Mouse (Mus musculus) spleen, embryonic (tissue): ENCODE measurements around the gene Tcp11.

Experiments
- CTCF ChIA-PET: fragments of 350-600 bp; sonication (Branson Sonifier 250); formaldehyde crosslinking; loops from one replicate; lab custom pipeline; 2022; lab: Charles Lee

Tcp11 gene

DNA sequence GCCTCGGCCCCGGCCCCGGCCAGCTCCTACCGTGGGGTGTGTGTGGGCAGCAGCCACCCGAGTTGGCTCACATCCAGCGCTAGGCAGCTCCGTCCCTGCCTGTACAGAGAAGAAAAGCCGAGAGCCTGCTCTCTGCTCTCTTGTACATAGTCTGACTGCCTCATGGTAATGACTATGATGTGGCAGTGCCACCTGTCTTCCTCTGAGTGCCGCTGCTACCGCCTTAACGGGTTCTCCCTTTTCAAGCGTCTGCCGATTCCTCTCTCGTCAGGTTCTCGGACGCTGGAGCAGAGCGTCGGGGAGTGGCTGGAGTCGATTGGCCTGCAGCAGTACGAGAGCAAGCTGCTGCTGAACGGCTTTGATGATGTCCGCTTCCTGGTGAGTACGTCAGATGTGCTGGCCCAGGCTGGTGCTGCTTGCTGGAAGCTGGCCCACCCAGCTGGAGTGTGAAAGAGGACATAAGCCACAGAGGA is 38.1 kb downstream of the Tcp11 start:
- CTCF ChIA-PET = interaction anchor here (0.5 kb wide), 1 partner anchor 106 kb away, joined by 7 read pairs; no protein-coding TSS in a partner anchor

- CTCF ChIA-PET = no interaction called here
These were observed 39.1 kb downstream of the Tcp11 start for GRCm38 (mm10) chr17:28041298-28041697.

DNA sequence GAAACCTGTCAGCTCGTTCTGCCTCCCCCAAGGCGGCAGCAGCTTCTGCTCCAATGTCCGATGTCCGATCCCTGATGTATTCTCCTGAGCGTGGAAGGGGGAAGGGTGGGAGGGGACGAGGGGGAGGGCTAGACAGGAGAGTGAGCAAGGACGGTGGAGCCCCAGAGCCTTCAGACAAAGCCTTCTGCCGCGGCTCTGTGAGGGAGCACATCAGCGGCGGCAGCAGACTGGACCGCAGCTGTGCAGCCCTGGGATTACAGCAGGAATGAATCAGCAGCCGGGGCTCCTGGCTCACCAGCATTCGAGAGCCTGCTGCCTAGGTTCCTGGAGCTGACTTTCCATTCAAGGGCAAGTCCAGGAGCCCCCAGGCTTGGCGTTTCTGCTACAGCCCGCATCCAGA is 39.8 kb downstream of the Tcp11 start:
- CTCF ChIA-PET = interaction anchor here (0.5 to 0.7 kb wide), 2 partner anchors 10 to 555 kb away, joined by 3 read pairs; no protein-coding TSS in a partner anchor

DNA sequence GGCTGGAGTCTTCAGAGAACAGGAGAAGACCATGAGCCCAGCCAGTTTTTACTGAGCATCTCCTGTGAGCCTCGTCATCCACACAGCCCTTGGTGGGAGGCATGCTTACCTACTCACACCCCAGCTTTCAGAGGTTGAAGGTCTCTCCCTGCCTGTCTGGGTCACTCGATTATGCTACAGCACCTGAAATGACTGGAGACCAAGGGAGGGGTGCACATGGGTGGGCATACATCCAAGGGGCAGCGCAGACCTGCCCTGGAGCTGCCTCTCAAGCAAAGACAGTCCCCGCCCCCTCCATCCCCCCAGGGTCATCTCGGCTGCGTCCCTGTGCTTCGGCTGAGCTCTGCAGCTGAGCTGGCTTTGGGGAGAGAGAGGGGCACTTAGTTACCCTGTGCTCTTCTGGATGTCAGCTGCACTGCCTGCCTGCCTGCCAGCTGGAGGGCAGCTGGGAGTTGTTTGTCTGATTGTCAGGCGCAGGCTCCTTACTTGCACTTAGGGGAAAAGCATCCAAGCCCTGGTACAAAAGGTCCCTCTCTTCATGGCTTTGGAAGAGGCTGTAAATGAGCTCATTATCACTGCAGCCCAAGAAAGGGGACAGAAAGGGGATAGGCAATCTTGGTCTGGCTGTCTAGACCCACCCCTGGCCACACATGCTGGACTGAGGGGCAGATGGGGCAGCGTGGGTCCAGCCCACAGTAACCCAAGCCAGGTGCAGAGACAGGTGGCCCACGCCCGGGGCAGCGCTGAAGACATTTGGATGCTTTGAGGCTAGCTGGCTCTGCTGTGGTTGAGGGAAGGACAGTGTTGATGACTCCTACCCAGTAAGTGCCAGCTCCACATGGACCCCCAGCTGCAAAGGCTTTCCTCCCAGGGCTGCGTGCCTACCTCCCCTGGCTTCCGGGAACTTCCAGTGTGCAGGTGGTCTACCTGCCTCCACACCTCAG is 43.4 kb downstream of the Tcp11 start:
- CTCF ChIA-PET = no interaction called here

DNA sequence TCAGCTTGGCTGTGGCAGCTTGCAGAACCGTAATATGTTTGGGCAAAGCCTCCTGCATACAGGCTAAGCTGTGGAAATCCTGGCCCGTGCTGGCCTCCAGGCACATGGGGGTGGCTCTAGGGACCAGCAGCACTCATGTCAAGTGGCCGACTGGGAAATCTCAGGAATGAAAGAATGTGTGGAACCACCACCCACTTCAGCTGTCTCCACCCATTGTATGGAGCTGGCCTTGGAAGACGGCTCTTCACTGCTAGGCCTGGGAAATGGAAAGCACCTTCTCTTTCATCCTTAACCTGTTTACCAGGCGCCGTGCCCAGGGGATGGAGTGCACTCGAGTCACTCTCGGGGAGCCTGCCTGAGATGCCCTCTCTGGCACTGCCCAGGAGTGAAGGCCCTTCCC is 45.5 kb downstream of the Tcp11 start:
- CTCF ChIA-PET = no interaction called here

DNA sequence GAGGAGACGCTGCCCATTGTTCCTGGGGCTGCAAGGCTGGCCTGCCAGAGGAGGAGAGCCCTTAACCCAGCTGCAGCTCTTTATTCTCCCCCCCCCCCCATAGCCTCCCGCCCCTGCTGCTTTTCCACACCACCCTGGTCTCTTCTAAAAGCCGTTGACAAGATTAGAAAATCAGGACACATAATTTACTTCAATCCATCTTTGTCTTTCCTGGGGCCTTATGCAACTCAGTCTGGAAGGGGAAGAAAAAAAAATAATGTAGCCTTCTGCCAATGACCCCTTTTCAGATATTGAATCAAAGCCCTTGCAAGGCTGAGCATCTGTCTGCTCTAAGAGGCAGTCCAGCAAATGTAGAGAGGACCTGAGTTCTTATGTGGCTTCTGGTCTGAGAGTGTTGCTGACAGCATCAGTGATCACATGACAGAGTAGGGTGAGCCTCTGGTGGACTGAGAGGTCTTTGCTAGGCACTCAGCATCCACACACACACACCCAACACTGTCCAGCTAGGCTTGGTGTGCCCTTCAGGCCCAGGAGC is 47.3 kb downstream of the Tcp11 start:
- CTCF ChIA-PET = no interaction called here

- CTCF ChIA-PET = no interaction called here
These were observed 48.2 kb downstream of the Tcp11 start for GRCm38 (mm10) chr17:28032219-28032618.

DNA sequence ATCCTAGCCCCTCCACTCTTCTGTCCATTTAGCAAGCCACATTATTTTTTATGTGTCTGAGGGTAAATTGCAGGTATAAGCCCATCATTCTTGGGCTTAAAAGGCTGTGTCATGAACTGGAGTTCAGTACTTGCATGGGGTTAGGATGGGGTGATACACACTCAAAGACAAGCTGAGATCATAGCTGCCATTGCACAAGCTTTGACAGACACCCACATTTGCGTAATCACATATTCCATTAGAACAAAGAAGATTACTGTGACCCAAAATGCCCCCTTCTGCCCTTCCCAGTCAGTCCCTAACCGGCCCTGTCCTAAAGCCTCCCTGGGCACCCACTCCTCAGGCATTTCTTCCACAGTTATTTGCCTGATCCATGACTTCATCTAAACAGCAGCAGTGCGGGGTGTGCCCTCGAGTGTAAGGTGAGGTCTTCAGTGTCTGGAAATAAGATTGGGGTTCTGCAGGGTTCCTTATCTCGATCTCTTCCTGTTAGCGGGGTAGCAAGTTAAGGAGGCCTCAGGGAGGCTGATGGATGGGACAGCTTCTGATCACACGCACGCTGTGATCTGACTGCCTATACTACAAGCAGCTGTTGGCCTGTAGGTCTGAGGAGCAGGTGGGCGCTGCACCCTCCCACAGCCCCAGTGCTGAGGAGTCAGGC is 49.0 kb downstream of the Tcp11 start:
- CTCF ChIA-PET = no interaction called here

GRCm38 (mm10) chr17:28030446-28030845 is 50.0 kb downstream of the Tcp11 start:
- CTCF ChIA-PET = interaction anchor here (0.9 to 1.2 kb wide), 2 partner anchors 10 to 14 kb away, joined by 3 read pairs; no protein-coding TSS in a partner anchor

- CTCF ChIA-PET = no interaction called here
These were observed 51.1 kb downstream of the Tcp11 start for GRCm38 (mm10) chr17:28029308-28029707.

DNA sequence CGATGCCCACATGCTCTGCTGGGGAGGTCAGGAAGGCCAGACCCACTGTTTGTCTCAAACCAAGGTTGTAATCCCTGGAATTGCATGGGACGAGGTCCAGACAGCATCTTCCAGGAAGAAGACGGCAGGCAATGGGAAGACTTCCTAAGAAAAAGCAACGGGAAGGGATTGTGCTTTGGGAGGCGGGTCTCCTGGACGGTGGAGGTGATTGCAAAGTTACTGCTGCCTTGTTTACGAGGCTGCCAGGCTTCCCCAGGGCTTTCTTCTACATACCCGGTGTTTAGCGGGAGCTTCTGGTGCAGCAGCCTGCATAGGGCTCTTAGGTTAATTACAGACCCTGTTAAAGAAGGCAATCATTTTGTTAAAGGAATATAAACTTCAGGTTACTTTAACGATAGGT is 52.2 kb downstream of the Tcp11 start:
- CTCF ChIA-PET = no interaction called here

GRCm38 (mm10) chr17:28027197-28027596 is 53.2 kb downstream of the Tcp11 start:
- CTCF ChIA-PET = no interaction called here

DNA sequence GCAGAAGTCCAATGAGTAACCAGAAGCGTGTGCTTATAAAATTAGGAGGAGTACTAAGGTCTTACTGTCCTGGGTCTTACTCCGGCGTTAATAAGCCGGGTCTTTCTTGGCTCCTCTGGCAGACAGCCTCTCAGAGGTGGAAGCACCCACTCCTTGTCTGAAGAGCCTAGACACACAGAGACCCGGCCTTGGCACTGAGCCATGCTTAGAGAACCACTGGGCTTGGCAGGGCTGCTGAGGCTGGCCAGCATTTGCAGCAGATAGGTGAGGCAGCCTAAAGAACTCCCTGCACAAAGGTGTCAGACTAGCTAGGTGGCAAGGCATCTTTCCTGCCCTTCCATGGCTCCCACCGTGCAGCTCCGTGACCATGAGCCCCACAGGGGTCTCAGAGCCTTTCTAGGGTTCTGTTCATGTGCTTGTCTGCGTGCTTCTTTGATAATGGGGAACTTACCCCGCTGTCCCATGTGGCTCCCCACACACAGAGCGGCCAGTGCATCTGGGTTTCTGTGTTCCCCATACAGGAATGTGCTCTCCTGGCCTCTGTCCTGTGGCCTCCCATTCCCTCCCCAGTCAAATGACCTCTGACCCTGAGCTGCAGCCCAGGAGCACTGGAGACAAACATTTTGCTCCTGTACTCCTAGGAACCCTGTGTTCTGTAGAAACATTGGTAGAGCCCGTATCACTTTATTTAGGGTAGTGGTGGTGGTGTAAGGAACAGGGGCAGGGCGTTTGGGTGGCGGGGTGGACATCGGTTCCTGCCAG is 54.1 kb downstream of the Tcp11 start:
- CTCF ChIA-PET = no interaction called here

DNA sequence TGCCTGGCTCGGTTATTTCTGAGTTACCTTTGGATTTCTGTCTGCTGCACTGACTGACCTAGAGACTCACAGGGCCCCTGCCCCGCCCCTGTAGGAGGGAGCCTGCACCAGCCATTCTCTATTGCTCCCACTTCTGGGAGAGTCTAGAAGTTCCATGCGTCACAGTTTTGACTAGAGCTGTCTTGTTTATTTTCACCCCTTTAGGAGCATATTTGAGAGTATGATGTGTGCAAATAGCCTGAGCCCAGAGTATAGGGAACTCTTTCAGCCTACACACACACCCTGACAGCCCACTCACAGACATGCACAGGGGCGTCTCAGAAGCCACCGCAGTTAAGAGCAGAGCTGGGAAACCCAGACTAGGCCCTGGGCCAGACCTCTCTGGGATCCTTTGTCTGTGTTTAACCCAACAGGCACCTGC is 54.9 kb downstream of the Tcp11 start:
- CTCF ChIA-PET = no interaction called here

DNA sequence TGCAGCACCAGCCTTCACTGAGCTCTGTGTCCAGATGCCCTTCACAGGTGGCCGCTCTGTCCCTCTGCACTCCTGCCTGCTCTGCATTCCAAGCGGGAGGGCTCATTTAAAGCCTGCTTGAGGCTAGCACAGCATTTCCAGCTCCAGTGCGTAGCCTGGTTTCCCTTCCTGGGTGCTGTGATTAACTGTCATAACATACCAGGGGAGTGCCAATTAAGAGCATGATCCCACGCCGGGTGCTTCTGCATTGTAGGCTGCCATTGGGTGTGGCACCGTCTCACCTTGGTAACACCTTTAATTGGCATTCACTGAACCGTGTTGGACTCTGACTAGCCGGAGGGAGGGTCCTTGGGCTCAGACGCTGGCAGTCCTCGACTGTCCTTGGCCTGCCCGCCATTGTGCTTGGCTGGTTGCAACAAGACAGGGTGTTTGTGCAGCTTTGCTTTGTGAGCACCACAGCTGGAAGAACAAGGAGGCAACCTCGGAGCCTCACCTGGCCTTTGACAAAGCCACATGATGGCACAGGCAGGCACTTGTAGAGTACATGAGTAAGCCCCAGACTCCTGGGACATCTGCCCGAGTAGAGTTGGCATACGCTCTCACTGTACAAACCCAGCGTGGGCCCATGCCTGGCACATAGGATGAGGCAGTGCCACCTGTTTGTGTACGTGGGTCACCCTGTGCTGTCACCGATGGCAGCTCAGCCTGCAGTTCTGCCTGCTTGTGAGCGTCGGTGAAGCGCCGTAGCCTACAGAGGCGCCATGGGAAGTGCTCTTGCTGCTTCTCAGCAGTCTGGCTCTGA is 57.4 kb downstream of the Tcp11 start:
- CTCF ChIA-PET = no interaction called here

- CTCF ChIA-PET = no interaction called here
These were observed 58.5 kb downstream of the Tcp11 start for GRCm38 (mm10) chr17:28021911-28022310.

DNA sequence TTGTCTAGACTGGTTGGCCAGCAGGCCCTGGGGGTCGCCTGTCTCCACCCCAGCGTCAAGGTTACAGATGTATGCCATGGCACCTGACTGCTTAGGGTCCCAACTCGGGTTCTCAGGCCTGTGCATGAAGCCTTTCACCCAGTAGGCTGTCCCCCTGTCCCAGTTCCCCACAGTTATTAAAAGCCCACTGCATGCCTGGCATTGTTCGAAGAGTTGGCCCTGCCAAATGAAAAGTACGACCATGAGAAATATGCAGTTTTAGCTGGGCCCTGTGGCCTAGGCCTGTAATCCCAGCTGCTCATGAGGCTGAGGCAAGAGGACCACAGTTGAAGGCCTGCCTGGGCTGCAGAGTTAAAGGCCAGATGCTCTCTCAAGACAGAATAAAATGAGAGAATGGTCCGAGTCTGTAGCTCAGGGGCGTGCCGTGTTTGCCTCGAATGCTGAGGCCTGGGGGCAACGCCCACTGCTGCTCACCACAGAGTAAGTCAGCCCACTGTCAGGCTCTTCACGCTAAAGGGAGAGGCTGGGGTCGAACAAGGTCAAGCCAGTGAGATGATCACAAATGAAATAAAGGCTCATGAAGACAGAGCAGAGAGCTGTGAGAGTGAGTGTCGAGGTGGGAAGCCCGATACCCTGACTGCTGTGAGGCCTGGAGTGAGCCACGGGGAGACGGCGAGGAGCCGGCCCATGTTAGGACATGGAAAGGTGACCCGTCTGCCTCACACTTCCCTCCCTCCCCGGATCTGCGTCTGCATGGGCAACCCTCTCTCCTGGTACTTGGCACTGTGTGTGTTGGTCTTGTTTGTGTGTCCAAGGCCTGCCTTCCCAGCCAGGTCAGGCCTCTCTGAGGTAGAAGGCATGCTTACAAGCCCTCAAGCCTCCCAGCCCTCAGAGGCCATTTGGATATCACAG is 60.4 kb downstream of the Tcp11 start:
- CTCF ChIA-PET = no interaction called here

GRCm38 (mm10) chr17:28018776-28019175 is 61.7 kb downstream of the Tcp11 start:
- CTCF ChIA-PET = no interaction called here

DNA sequence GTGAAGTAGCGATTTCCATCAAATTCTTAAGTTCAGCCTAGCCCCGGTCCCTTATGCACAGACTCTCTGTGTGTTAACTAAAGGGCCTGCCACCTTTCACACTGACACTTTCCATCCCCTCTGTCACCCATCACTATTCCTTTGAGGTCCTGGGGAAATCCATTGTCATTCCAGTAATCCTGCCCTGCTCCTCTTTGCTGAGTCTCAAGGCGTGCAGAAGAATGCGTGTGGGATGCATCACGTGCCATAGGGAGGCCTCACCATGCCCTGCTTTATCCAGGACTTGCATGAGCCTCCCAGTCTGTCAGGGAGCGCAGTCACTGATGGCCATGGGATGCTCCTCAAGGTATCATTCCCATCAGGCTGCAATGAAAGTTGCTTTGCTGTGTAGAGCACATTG is 62.1 kb downstream of the Tcp11 start:
- CTCF ChIA-PET = no interaction called here
